Mouse (Mus musculus) gastrocnemius, postnatal 14 days (tissue): ENCODE measurements around the gene Gm20388. TPM values are rescaled to one million over a fixed set of nuclear protein-coding genes. Genes with fewer than 3 reads are reported as not detected.

Experiments
- DNase-seq: peaks from one replicate; pipeline ENCODE4 v3.0.0; 2021; ENCODE audit warnings: mixed read lengths
- intact Hi-C: fragments of 180-260 bp; cut with DNase I; formaldehyde crosslinking; loops from one replicate; pipeline ENCODE4 v1.15.1; 2025; ENCODE audit warnings: low total_unique reads
- total RNA-seq, 2 experiments: library from RNA; stranded (reverse); gene quantifications; 2 replicates each; pipeline ENCODE4 v1.2.3; 2021

Gene Gm20388
- total RNA-seq, 2 experiments from 2014 or later = 5.6 to 6.0 TPM

DNA sequence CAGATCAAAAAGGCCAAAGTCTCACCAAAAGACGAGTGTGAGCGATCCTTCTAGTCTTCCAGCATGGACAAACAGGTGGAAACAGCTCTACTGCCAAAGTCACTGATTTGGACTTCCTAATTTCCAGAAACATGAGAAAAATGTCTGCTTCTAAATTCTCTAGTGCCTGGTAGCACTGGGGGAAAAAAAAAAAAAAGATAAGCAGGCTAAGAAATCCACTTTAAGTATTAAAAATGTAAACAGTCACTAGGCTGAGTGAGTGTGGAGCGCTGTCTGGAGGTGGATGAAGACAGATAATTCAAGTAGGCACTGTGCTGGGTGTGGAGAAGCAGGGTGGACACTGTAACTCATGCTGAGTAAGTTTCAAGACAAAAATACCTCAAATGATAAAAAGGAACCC is 3025.3 kb downstream of the Gm20388 start:
- no peak for DNase-seq
- intact Hi-C loops = no loop called here

DNA sequence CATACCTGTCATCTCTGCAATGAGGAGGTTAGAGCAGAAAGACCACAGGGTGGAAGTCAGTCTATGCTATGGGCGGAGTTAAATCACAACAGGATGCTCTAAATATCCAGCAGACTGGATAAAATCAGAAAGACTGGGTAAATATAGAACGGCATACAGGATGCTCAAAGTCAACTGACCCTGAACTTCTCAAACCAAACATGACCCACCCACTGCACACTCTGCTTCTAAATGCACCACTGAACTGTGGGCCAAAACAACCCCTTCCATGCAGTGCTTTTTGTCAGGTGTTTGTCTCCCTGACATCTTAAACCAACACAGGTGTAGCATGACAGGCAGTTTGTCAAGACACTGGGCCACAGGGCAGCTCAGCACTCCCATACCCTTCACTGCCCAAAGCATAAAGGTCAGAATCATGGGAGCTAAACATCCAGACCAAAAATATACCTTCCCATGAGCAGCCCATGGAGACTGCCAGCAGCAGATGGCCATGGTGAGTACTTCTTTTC is 3027.0 kb downstream of the Gm20388 start:
- intact Hi-C loops = no loop called here
- no peak for DNase-seq

DNA sequence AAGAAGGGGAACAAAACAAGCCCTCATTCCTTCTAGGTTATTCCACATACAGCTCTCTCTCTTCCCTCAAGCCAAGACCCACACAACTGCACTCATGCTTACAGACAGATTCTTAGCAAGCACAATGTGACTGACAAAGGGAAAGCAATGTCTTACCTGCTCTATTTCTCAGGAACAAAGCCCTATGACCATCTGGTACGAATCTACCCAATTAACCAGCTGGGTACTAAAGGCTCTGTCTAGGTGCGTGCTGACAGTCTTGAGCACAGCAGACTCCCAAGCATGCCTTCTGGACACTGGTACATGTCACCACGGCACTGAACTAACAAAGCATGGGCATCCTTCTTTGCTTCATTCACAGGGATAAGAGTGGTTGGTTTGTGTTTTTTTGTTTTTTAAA is 3027.5 kb downstream of the Gm20388 start:
- intact Hi-C loops = no loop called here
- no peak for DNase-seq

DNA sequence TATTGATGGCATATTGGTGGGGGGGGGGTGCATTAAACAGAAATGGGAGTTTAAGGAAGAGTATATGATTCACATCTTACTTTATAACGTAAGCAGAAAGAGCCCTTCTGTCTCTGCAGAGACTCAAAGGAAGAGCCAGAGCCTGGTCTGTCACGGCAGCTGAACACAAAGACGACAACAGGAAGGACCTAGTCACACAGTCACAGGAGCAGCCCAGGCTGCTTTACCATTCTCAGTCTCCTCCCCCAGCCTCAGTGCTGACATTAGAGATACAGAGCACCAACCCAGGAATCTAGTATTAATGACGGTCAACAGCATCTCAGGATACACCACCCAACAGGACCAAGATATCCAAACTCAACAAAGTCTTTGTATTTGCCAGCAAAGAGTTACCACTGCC is 3027.9 kb downstream of the Gm20388 start:
- intact Hi-C loops = no loop called here
- DNase-seq = no peak

DNA sequence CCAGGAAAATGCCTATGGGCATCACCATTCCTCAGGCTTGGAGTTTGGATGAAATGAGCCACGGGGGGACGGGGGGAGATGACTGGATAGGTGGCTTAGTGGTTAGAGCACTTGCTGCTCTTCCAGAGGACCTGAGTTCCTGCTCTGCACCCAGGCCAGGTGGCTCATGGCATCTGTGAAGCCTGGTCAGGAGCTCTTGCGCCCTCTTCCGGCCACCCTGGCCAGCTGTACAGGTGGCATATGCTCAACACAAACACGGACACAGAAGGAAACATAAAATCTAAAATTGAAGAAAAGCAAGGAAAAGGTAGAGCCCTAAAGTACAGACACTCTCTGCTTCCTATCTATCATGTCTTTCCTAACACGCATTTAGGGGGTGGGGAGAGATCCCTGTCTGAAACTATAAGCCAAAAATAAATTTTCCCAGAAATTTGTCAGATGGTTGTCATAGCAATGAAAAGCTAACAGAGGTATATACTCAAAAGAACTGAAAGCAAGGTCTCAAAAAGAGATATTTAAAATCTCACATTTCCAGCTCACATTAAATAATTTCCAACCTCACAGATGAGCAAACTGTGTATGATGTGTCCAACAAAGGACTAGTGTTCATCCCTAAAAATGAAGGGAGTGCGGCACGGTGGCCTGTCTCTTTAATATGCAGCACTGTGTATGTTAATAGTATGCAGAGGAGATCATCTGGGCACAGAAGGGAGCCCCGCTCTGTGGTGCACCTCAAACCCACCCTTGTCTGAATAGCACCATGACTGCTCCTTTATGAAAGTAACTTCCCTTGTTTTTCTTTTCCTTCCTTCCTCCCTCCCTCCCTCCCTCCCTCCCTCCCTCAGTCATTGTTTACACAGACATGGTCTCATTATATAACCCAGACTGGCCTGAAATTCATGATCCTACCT is 3032.4 kb downstream of the Gm20388 start:
- no peak for DNase-seq
- intact Hi-C loops = no loop called here

DNA sequence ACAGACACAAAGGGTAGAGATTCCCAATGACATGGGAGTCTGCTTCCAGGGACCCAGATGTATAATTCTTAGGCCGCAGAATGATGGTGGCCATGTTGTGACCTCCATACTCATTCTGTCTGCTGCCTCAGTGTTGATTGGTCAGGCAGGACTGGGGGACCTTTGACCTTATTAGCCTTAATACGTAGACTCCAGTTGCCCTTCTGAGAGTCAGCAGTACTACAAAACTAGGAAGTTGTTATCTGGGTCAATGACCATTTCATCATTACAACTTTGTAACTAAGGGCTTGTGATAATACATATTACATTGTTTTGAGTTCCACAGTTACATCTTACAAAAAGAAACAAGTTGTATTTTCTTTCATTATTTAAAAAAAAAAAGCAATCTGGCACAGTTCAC is 3035.1 kb downstream of the Gm20388 start:
- intact Hi-C loops = no loop called here
- no peak for DNase-seq

DNA sequence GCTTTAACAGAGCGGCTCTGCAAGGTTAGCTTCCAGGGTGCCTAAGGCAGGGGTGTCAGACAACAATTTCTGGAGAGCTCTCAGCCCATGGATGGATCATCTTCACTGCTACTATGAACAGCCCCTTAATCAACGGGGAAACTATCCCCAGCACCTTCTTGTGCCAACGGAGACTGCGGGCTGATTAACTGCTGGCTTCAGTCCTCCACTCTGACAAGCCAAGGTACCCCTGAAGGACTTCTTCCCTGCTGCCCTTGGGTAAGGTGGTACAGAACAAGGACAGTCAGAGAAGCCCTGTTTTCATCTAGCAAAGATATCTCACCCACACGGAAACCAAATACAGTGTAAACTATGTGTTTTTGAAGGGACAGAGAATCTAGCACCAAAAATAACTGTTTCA is 3039.1 kb downstream of the Gm20388 start:
- DNase-seq = no peak
- intact Hi-C loops = no loop called here

DNA sequence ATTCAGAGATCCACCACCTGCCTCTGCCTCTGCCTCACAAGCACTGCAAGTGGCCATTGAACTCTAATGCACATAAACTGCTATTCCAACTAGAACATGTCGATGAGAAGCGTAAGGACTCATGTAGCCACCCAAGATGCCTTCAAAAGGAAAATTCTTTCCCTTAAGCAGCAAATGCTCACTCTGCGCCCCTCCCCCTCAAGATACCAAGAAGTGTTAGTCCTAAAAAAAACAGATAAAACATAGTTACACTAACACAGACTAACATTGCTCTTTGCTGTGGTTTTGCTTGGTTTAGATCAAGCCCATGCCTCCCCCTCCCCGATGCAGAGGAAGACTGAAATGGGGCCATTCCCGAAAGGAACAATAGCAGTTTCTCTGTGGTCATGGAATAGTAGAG is 3040.8 kb downstream of the Gm20388 start:
- intact Hi-C loops = no loop called here
- DNase-seq = no peak

DNA sequence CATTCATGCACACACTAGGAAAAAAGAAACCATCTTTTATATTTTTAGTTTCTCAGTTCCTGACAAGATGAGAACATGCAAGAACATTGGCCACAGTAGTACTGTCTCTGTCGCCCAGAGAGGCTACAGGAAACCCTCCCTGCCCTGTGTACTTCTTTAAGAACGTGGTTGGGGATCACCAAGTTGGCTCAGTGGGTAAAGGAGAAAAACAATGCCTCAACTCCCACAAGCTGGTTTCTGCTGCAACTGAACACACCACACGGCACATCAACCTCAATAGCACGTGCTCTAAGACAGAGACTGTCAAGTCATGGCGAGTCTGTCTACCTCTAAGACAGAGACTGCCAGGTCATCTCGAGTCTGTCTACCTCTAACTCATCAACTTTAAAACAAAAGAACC is 3042.4 kb downstream of the Gm20388 start:
- intact Hi-C loops = no loop called here

DNA sequence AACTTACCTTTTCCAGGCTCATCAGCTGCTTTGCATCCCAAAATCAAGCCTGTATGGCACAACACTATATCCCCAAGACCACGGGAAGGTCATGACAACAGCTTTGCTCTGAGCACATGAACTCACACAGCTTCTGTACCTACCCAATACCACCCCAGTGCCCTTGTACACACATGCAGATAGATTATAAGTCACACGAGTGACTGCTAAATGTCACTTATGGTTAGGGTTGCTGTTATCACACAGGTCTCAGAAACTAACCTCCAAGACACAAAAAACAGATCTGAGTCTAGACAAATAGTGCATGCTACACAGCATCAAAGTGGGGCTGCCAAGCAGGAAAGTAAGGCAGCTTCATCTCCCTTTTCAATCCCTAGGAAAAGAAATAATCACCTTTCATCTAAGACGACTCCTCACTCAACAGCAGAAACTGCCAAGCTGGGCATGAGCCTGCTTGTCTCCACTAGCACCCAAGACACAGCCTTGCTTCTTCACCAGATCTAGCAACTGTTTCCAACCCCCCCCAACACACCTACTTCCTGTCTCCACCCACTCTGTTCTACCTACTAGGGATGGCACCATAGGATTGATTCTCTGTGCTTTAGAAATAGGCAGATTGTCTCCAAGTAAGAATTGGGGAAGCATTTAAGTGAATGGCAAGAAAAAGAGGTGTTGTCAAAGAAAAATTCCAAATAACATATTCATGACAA is 3043.6 kb downstream of the Gm20388 start:
- intact Hi-C loops = no loop called here
- DNase-seq = no peak

More for the DNA sequence above, 3042.4 kb downstream of the Gm20388 start:
- DNase-seq = no peak

DNA sequence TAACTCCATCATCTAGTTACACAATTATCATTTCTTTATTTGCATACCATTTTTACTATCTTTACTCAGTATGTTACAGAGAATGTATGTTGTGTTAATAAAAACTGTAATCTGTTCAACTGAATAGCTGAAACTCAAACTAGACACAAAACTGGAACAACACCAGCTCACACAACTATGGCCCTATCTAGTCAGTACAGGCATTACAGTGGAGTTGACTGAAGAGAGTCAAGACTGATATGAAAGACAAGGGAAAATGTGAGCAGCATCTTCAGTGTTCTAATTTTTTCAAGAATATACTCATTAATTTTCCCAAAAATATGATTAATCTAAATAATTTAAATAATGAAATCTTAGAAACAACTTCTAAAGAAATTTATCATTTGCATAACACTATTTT is 3044.6 kb downstream of the Gm20388 start:
- DNase-seq = no peak
- intact Hi-C loops = no loop called here

DNA sequence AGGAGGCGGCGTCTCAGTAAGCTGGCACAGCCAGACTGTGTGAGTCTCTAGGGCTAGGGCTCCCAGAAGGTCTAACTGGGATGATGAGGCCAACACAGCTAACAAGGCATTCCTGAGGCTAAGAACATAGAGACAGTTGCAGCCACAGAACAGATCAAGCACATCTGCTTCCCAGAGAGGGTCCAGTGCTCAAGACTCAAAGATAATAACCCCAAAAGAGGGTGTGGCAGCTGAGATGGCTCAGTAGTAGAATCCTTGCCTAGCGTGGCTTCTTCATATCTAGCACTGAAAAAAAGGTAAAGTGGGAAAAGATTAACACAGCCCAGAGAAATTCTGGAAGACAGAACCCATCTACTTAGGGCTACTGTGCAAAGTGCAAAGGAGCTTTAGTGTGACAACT is 3045.4 kb downstream of the Gm20388 start:
- intact Hi-C loops = no loop called here

DNA sequence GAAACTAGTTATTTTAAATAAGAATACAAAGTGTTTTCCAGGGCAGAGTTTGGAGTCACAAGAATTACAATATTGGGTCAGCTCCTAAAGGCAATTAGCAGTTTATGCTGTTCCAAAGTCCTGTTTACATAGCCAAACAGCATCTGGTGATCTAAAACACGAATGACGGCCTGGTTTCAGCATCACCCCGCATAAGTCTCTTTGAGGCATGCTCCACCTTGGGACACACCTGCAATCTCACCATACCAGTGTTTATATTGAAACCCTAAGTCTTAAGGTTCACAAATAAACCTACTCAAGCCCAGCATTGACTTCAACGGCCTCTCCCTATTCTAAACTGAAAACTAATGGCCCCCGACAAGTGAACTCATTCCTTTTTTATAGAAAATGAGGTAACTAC is 3049.7 kb downstream of the Gm20388 start:
- DNase-seq = no peak
- intact Hi-C loops = no loop called here

More for the DNA sequence above, 3045.4 kb downstream of the Gm20388 start:
- no peak for DNase-seq

DNA sequence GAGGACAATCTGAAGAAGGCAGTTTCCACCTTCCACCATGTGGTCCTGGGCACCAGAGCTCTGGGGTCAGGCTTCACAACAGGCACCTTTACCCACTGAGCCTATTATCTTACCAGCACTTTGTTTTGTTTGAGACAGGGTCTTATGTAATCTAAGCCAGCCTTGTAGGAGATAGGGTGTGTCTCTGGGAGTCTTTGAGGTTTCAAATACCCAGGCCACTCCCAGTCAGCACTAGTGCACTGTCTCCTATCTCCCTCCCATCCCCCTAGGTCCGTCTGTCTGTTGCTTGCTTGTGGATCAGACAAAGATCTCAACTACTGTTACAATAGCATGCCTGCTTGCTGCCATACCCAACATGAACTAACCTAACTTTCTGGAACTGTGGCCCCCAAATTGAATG is 3050.3 kb downstream of the Gm20388 start:
- no peak for DNase-seq
- intact Hi-C loops = no loop called here

DNA sequence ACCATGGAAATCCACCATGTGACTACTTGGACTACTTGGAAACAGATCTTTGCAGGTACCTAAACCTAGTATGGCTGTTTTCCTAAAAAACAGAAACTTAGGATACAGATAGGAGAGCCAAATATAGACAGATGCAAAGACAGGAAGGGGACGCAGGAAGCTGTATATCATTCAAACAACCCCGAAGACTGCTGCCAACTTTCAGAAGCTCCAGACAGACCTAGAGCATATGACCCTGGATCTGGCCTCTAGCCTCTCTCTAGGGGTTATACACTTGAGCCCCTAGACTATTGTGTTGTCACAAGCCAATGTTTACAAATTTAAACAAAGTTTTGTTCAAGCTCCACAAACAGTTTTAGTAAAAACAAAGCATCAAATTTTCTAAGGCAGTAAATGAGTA is 3050.8 kb downstream of the Gm20388 start:
- no peak for DNase-seq
- intact Hi-C loops = no loop called here

DNA sequence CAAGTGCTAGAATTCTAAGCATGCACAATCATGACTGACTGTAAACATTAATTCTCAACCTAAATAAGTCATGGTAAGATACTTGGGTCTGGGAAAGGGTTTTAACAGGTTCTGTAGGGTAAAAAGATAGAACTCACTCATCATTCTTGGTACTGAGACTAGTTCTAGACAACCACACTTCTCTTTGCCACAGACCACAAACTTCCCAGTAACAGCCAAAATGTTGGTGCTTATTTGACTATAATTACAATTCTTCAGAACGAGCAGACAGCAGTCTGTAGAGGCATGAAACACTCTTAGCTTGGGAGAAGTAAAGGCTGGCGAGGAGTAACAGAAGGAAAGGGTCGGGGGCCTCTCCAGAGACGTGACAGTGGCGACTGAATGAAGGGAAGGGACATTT is 3051.4 kb downstream of the Gm20388 start:
- no peak for DNase-seq
- intact Hi-C loops = no loop called here

DNA sequence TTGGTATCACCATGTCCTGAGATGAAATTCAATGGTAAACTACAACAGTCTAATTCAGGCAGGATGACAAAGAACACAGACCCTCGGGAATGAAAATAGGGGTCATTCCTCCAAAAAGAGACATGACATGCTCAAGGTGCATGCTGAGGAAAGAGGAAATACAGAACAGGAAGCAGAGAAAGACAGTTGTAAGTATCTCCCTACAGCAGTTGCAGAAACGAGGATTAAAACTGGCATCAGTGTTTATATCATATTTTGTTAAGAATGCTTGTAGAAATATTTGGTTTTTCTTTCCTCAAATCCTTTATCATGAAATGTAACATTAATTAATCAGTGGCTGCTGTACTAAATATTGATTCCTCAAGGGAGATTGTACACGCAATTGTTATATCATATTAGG is 3056.0 kb downstream of the Gm20388 start:
- intact Hi-C loops = no loop called here
- DNase-seq = no peak

DNA sequence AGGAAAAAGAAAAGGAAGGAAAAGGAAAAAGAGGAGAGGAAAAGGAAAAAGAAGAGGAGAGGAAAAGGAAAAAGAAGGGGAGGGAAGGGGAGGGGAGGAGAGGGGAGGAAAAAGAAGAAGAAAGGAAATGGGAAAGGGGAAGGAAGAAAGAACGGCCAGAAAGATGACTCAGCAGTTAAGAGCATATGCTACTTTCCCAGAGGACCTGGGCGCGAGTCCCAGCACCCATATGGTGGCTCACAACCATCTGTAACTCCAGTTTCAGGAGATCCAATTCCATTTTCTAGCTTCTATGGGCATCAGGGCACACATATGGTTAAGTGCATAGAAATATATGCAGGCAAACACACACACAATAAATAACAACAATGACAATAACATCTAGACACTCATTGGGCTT is 3057.5 kb downstream of the Gm20388 start:
- no peak for DNase-seq
- intact Hi-C loops = no loop called here

DNA sequence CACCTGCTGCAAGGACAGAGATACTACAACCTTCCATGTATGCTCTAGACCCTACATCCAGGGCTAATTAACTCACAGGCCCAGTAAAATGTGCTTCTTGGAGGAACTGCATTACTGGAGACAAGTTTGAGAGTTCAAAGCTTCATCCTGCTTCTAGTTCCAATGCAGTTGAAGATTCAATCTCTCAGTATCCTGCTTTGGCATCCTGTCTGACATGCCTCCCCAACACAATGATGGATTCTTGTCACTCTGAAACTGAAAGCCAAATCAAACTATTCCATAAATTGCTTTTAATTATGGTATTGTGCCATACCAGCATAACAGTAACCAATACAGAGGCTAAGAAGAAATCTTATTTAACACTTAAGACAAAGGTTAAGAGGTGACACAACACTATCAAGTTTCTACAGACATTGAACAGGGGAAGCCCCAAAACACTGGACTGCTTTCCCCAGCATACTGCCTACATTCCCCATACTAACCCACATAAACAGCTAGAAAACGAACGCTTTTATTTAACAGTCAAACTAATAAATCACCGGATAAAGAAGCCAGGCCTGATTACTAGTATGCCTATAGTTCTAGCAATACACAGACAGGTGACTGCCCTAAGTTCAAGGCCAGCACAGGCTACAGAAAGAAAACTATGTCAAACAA is 3059.5 kb downstream of the Gm20388 start:
- no peak for DNase-seq

DNA sequence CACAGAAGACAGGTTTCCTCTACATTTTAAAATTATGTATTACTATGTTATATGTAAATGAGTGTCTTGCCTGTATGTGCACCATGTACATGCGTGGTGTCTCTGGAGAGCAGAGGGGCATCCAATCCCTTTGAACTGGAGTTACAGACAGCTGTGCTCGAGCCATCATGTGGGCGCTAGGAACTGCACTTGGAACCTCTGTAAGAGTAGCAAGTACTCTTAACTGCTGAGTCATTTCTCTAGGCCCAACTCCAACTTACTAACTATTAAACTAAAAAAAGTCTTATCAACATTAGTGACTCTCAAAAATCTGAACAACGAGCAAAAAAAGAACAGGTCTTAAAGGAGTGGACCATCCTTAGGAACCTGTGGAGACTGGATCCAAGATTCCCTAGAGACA is 3065.4 kb downstream of the Gm20388 start:
- intact Hi-C loops = no loop called here
- no peak for DNase-seq

More for the DNA sequence above, 3059.5 kb downstream of the Gm20388 start:
- intact Hi-C loops = no loop called here
